Mouse (Mus musculus): ENCODE results near the gene Prr14. TPM values are rescaled to one million over a fixed set of nuclear protein-coding genes. Genes with fewer than 3 reads are reported as not detected.
"Not testable (repeated sequence)": the region's sequence is repeated elsewhere in the genome, so short reads cannot be mapped to it uniquely, and the experiment has no call there.

Gene Prr14
- polyA plus RNA-seq, 1 experiment from 2014 or later, result 38.8 TPM

DNA sequence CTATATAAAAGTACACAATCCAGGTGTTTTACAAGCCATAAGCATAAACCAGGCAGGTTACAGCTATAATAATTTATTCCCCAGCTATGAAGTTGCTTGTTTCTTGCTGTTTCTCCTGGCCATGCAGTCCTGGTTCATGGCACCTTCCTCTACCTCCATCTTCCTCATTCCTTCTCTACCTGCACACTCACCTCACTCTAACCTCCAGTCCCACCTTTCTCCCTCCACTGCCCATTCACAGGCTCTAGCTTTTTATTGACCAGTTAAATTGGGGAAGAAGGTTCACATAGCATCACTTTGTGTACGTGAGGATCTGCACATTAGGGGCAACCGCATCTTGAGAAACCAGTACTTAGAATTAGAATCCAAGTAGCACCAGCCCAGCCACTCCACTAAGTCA, 6.4 kb upstream of the Prr14 start:
- Histone ChIP-seq H3K9ac (no peak overlapping the region), H3K27ac (no peak overlapping the region), H3K27me3 (replicated peaks) (no peaks in the 10 kb centered on the region), H3K9me3 (no peaks in the 10 kb centered on the region), H3K4me3 (replicated peaks) (no peak overlapping the region), H3K36me3 (peaks cover 34% of the 10 kb centered on the region), H3K4me2 (no peak overlapping the region), H3K4me1 (peaks cover 21% of the 10 kb centered on the region)
- WGBS, result 98% methylated on average over 2 of the region's 2 CpGs
- ATAC-seq (ENCODE audit: insufficient read depth, low FRiP score, low read depth), result no peak

DNA sequence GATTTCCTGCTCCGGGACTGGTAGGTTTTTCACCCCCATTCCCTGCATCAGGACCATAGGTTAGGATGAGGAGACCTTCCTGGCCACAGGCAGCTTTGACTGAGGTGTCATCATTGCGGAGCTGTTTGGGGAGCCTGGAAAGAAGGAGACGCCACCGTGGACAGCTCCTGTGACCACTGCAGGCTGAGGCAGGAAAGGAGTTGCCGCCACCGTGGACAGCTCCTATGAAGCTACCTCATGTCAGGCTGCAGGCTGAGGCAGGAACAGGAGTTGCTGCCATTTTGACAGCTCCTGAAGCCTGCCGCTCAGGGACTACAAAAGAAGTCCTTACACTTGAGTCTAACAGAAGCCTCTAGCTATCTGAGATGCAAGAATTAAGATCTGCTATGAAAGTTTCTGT, 4.5 kb upstream of the Prr14 start:
- Histone ChIP-seq H3K27me3 (replicated peaks) (no peaks in the 10 kb centered on the region), H3K4me1 (peaks cover 19% of the 10 kb centered on the region), H3K27ac (no peak overlapping the region), H3K4me3 (replicated peaks) (no peak overlapping the region), H3K4me2 (no peak overlapping the region), H3K36me3 (peaks cover 38% of the 10 kb centered on the region), H3K9me3 (no peaks in the 10 kb centered on the region), H3K9ac (no peak overlapping the region)
- WGBS, result 84% methylated on average over 7 of the region's 7 CpGs
- ATAC-seq (ENCODE audit: insufficient read depth, low FRiP score, low read depth), result no peak

DNA sequence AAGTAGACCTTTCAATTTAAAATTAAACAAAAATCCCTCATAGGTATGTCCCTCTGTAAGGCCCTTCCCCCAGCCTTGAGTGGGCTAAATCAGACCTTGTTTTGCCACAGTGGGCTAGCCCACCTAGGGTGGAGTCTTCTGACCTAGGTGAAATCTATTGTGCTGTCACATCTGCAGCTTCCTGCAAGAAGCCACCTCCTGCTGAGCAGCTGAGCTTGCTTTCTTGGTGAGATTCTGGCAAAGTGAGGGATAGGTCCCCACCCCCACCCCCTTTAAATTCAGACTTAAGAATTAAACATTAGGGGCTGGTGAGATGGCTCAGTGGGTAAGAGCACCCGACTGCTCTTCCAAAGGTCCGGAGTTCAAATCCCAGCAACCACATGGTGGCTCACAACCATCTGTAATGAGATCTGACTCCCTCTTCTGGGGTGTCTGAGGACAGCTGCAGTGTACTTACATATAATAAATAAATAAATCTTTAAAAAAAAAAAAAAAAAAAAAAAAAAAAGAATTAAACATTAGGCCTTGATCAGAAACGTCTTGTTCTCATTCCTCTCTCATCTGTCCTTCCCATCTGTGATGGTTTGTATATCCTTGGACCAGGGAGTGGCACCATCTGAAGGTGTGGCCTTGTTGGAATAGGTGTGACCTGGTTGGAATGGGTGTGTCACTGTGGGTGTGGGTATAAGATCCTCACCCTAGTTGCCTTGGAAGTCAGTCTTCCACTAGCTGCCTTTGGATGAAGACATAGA, 864 bp upstream of the Prr14 start:
- not testable (repeated sequence) for H3K4me2 ChIP-seq; H3K4me1 ChIP-seq; ATAC-seq (ENCODE audit: insufficient read depth, low FRiP score, low read depth); H3K9ac ChIP-seq; H3K9me3 ChIP-seq; H3K27ac ChIP-seq; H3K27me3 ChIP-seq (replicated peaks); H3K4me3 ChIP-seq (replicated peaks)
- H3K36me3 ChIP-seq, result peaks cover 35% of the 10 kb centered on the region
- WGBS, result 84% methylated on average over 3 of the region's 3 CpGs

DNA sequence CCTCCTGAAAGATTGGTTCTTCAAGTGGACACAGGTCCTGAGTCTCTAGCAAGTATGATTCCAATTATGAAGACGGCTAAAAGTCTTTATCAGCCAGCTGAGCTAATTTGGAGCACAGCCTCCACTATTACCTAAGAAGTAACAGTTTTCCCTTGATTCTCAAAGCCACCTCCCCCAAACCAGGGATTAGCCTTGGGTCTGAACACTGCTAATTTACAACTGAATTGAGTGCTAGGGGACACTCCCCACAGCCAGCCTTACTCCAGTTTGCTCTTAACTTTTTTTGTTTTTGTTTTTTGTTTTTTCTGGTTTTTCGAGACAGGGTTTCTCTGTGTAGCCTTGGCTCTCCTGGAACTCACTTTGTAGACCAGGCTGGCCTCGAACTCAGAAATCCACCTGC, 5.8 kb downstream of the Prr14 start:
- peaks cover 18% of the 10 kb centered on the region for H3K36me3 ChIP-seq
- ATAC-seq (ENCODE audit: insufficient read depth, low FRiP score, low read depth), result no peak
- H3K27ac ChIP-seq, result no peak overlapping the region
- H3K9ac ChIP-seq, result no peak overlapping the region
- H3K9me3 ChIP-seq, result no peaks in the 10 kb centered on the region
- H3K27me3 ChIP-seq (replicated peaks), result no peaks in the 10 kb centered on the region
- no peak overlapping the region for H3K4me3 ChIP-seq (replicated peaks)
- WGBS, result 95% methylated on average over 3 of the region's 3 CpGs
- H3K4me2 ChIP-seq, result no peak overlapping the region
- H3K4me1 ChIP-seq, result 0 out of 2 replicates have a peak, but pooled peaks cover 4% of the 10 kb centered on the region

DNA sequence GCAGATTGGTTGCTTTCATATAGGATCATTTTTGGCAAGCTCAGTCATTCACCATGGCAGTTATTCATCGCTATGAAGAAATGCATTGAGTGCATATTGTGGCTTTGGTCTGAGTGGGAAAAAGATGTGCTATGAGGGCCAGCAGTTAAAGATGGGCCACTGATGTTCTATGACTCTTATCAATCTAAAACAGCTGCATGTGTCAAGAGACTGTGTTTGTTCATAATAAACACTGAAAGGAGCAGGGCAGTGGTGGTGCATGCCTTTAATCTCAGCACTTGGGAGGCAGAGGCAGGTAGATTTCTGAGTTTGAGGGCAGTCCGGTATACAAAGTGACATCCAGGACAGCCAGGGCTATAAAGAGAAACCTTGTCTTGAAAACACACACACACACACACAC, 6.3 kb downstream of the Prr14 start:
- ATAC-seq (ENCODE audit: insufficient read depth, low FRiP score, low read depth); H3K27ac ChIP-seq; H3K4me3 ChIP-seq (replicated peaks); H3K4me2 ChIP-seq; H3K4me1 ChIP-seq; H3K9ac ChIP-seq; H3K9me3 ChIP-seq; H3K27me3 ChIP-seq (replicated peaks): not testable (repeated sequence)
- H3K36me3 ChIP-seq, result peaks cover 17% of the 10 kb centered on the region
- 92% methylated on average over 2 of the region's 2 CpGs for WGBS

DNA sequence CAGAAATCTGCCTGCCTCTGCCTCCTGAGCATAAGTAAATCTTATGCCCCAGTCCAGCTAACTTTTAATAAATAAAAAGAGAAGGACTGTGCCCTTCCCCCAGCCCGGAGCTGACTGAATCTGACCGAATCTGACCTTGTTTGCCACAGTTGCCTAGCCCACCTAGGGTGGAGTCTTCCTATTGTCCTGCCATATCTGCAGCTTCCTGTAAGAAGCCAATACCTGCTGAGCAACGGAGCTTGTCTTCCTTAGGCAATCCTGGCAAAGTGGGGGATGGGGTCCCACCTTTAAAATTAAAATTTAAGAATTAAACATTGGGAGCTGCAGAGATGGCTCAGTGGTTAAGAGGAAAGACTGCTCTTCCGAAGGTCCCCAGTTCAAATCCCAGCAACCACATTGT, 7.2 kb downstream of the Prr14 start:
- H3K9ac ChIP-seq, result no peak overlapping the region
- H3K9me3 ChIP-seq, result no peaks in the 10 kb centered on the region
- H3K27me3 ChIP-seq (replicated peaks), result no peaks in the 10 kb centered on the region
- H3K4me3 ChIP-seq (replicated peaks), result no peak overlapping the region
- 0 out of 2 replicates have a peak, but pooled peaks cover 4% of the 10 kb centered on the region for H3K4me1 ChIP-seq
- no peak for ATAC-seq (ENCODE audit: insufficient read depth, low FRiP score, low read depth)
- peaks cover 12% of the 10 kb centered on the region for H3K36me3 ChIP-seq
- no peak overlapping the region for H3K4me2 ChIP-seq
- whole genome bisulfite sequencing, result 92% methylated on average over 4 of the region's 4 CpGs
- no peak overlapping the region for H3K27ac ChIP-seq

DNA sequence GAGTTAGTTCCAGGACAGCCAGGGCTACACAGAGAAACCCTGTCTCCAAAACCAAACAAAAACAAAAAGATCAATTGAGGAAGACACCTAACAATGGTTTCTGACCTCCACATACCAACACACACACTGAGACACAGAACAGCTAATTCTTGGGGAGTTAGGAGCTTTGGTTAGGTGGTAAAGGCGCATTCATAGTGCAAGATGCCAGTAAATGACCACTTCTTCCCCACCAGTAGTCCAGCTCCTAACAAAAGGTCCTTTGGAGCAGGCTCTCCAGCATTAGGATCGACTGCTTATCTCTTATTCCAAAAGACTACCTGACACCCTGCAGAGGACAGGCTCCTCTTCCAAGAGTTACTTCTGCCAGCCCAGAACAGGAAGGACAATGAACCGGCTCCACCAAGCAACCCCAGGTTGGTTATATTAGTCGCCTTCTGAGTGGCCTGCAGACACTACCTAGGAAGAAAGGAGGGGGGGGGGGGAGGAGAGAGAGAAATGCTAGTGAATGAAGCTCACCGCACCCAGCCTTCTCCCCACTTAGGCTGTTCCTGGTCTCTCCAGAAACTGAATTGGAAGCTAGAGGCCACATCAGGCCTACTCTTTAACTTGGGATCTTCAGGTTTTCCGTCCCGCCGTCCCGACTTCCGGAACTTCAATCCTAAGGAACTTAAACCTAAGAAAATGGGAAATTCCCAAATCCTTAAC, 10.8 kb downstream of the Prr14 start:
- Histone ChIP-seq H3K4me1 (peaks cover 9% of the 10 kb centered on the region; the same call in 1 of the 2 replicates), H3K4me3 (replicated peaks) (peak overlapping the region; percentile 81), H3K9ac (peak overlapping the region; percentile 35; the same call in 1 of the 2 replicates), H3K4me2 (peak overlapping the region; percentile 87), H3K9me3 (no peaks in the 10 kb centered on the region), H3K27ac (peak overlapping the region; percentile 99), H3K27me3 (replicated peaks) (no peaks in the 10 kb centered on the region), H3K36me3 (peaks cover 24% of the 10 kb centered on the region)
- 6% methylated on average over 10 of the region's 10 CpGs for WGBS
- ATAC-seq (ENCODE audit: insufficient read depth, low FRiP score, low read depth), result no peak

DNA sequence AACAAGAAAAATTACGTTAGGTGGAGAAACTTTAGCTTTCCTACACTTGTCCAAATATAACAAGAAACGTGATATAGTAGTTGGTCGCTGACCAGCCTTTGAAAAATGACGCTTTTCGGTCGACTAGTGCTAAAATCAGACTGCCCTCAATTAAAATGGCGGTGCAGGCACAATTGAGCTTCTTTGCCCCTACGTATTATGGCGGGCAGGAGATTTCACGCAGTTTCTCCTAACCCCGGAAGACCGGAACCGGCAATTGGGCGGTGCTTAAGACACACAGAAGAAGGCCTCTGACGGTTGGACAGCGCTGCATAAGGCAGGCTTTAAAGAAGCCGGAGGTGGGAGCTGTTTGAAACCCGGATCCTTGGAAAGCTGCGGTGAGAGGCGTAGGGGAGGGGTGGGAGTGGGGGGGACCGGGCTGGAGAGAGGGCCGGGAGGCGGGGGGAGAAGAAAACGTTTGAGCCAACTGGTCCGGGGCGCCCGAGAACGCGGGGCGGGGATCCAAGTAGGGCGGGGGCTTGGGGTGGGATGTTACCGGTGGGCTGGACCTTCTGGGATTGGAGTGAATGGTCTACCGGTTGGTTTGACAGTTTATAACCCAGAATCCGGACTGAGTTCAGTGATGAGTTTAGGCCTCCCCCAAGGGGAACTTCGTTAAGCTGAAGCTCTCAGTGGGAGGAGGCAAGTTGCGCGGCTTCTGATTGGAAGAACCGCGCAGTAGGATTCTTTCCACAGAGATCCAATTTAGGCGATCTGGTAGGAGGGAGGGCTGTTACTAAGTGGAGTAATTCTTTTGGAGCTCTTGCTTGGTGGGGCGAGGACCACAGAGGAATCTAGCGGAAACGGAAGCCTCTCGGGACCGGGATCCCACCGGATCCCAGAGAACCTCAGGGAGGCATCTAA, 11.6 kb downstream of the Prr14 start:
- Histone ChIP-seq H3K4me1 (peaks cover 12% of the 10 kb centered on the region; the same call in 1 of the 2 replicates), H3K9ac (peak overlapping the region; percentile 81), H3K27ac (peak overlapping the region; percentile 99), H3K4me2 (peak overlapping the region; percentile 87), H3K27me3 (replicated peaks) (no peaks in the 10 kb centered on the region), H3K4me3 (replicated peaks) (peak overlapping the region; percentile 81), H3K36me3 (peaks cover 33% of the 10 kb centered on the region), H3K9me3 (no peaks in the 10 kb centered on the region)
- under 1% methylated on average over 46 of the region's 46 CpGs for WGBS
- peak; percentile 89 for ATAC-seq (ENCODE audit: insufficient read depth, low FRiP score, low read depth)

DNA sequence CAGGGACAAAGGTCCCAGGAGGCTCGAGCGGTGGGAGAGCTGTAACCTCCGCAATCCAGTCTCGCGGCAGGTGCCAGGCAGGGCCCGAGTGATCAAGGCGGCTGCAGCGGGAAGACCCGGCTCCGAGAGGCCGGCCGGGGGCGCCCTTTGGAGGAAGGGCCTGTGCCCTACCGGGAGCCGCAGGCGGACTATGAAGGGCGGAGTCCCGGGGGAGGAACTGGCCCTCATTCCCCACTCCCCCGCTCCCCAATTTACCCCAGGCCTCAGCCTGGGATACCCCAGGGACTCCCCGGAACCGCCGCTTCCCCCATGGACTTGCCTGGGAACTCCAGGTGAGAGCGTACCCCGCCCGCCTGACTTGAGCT, 12.2 kb downstream of the Prr14 start:
- ATAC-seq (ENCODE audit: insufficient read depth, low FRiP score, low read depth), result peak; percentile 9
- WGBS, result 0% methylated on average over 24 of the region's 25 CpGs
- Histone ChIP-seq H3K36me3 (peaks cover 35% of the 10 kb centered on the region), H3K9ac (peak overlapping the region; percentile 81), H3K4me2 (peak overlapping the region; percentile 87), H3K4me3 (replicated peaks) (peak overlapping the region; percentile 81), H3K27me3 (replicated peaks) (no peaks in the 10 kb centered on the region), H3K9me3 (no peaks in the 10 kb centered on the region), H3K27ac (peak overlapping the region; percentile 99), H3K4me1 (peaks cover 15% of the 10 kb centered on the region; the same call in 1 of the 2 replicates)

DNA sequence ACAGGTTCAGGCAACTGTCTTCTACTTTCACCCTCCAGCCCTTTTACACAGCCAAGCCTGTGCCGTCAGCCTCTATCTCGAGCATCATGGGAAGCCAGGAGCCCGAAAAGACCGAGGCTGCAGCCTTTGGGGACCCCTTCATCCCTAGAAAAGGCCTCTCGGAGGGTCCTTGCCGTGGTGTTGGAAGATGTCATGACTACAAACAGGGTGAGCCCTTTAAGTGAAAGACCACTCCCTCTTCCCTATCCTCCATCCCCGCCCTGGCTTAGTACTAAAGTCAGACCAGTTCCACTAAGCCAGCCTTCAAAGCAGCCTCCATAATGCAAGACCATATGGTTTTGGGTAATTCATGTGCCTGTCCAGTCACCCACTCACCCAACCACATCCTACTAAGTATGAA, 12.6 kb downstream of the Prr14 start:
- ATAC-seq (ENCODE audit: insufficient read depth, low FRiP score, low read depth), result no peak

DNA sequence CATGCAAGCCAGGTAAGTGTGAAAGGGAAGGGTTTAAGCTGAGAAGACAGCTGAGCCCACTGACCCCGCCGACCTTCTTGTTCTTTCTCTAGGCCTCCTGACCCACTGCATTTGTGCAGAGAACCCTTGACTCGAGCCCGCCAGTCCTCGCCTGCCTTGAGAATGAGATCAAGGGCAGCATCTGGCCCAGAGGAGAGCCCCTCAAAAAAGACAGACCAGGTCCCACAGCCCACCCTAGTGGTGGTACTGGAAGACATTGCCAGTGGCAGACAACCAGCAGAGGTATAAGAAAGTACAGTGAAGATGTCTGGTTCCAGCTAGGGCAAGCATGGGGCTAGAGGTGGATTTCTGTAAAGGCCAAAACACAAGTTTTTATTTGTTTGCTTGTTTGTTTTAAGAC, 14.3 kb downstream of the Prr14 start:
- ATAC-seq (ENCODE audit: insufficient read depth, low FRiP score, low read depth), result no peak
- 86% methylated on average over 5 of the region's 5 CpGs for WGBS

More for the DNA sequence above, 12.6 kb downstream of the Prr14 start:
- 3% methylated on average over 7 of the region's 7 CpGs for WGBS
- peak overlapping the region; percentile 99 for H3K27ac ChIP-seq
- peaks cover 19% of the 10 kb centered on the region for H3K4me1 ChIP-seq
- H3K9me3 ChIP-seq, result no peaks in the 10 kb centered on the region
- H3K4me3 ChIP-seq (replicated peaks), result peak overlapping the region; percentile 81
- peak overlapping the region; percentile 87 for H3K4me2 ChIP-seq
- peak overlapping the region; percentile 81 for H3K9ac ChIP-seq
- H3K36me3 ChIP-seq, result peaks cover 33% of the 10 kb centered on the region
- H3K27me3 ChIP-seq (replicated peaks), result no peaks in the 10 kb centered on the region

More for the DNA sequence above, 14.3 kb downstream of the Prr14 start:
- Histone ChIP-seq H3K4me3 (replicated peaks) (no peak overlapping the region), H3K4me1 (peaks cover 21% of the 10 kb centered on the region), H3K27ac (no peak overlapping the region), H3K9ac (no peak overlapping the region), H3K27me3 (replicated peaks) (no peaks in the 10 kb centered on the region), H3K9me3 (no peaks in the 10 kb centered on the region), H3K4me2 (no peak overlapping the region), H3K36me3 (peaks cover 33% of the 10 kb centered on the region)
